Mouse (Mus musculus): Measurements from ENCODE around the gene Adgrg5.

GRCm38 (mm10) chr8:94962201-94962600 is 38.7 kb downstream of the Adgrg5 start:
- no peak for TF ChIP-seq POLR2A (IDR thresholded peaks at IDR 0.05; ENCODE audit: control insufficient read depth, low read depth, low read length)
- TF ChIP-seq CTCF (IDR thresholded peaks at IDR 0.05; ENCODE audit: control insufficient read depth, insufficient read depth, insufficient replicate concordance, low read depth, low read length): no peak
